ENCODE assay signal across 8 mouse cellular contexts in the genomic region with DNA sequence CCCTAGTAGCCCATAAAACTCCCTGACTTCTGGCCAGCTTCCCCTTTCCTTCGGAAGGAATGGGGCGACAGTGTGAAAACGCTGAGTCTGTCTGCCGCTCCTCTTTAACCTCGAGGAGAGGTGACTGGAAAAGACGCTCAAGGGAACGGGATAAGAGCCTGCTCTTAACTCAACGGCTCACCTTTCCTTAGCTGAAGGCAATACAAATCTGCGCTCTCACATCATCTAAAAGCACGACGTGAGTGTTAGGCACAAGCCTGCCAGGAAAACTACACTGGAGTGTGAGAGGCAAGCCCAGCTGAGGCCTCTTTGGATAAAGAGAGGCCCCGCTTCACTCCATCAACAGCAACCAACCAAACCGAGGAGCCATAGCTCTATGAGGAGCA. TPM values are rescaled to one million over a fixed set of nuclear protein-coding genes. Genes with fewer than 3 reads are reported as not detected.
DNase-seq lines count a peak whose midpoint lies in the region; ATAC-seq lines count a peak whose summit lies in the region.

A gene (minus strand): TSS at position 315 of the 386 bp plus-strand sequence.

- H3K4me3 ChIP-seq in megakaryocyte, embryonic 14.5 days (replicated peaks) = peak within 1 kb of the TSS; percentile 90
- peak within 1 kb of the TSS; percentile 62 for H3K4me3 ChIP-seq in intestine, embryonic 16.5 days (ENCODE audit: low read length)
- peak within 1 kb of the TSS; percentile 52 for H3K4me3 ChIP-seq in neural tube, embryonic 15.5 days (replicated peaks)

- peak within 1 kb of the TSS; percentile 62 for H3K27ac ChIP-seq in intestine, embryonic 16.5 days (ENCODE audit: low read length)
- H3K27ac ChIP-seq in neural tube, embryonic 15.5 days (replicated peaks) = no peak within 1 kb of the TSS; the same call in 1 of the 2 replicates

- no peak for ATAC-seq in megakaryocyte, adult 5-6 weeks (ENCODE audit: poor library complexity, severe bottlenecking)
- ATAC-seq in intestine, embryonic 16.5 days = no peak; the same call in none of the 2 replicates
- peak; percentile 46; the same call in 1 of the 2 replicates for ATAC-seq in neural tube, embryonic 15.5 days (ENCODE audit: low FRiP score)

- peaks cover 65% of the 10 kb centered on the region for H3K27me3 ChIP-seq in megakaryocyte, embryonic 14.5 days (replicated peaks)
- H3K27me3 ChIP-seq in intestine, embryonic 16.5 days (replicated peaks; ENCODE audit: control insufficient read depth, insufficient read depth, low read length) = 0 out of 2 replicates have a peak, but pooled peaks cover 2% of the 10 kb centered on the region
- H3K27me3 ChIP-seq in neural tube, embryonic 15.5 days (replicated peaks) = peaks cover 27% of the 10 kb centered on the region

- H3K9ac ChIP-seq in intestine, embryonic 16.5 days (ENCODE audit: low read depth, low read length) = peak within 1 kb of the TSS; percentile 82
- H3K9ac ChIP-seq in neural tube, embryonic 15.5 days (replicated peaks) = peak within 1 kb of the TSS; percentile 59

- peaks cover 43% of the 10 kb centered on the region for H3K4me1 ChIP-seq in megakaryocyte, embryonic 14.5 days
- peaks cover 7% of the 10 kb centered on the region; the same call in 1 of the 2 replicates for H3K4me1 ChIP-seq in intestine, embryonic 16.5 days (ENCODE audit: control insufficient read depth, insufficient read depth, low read length)
- peaks cover 18% of the 10 kb centered on the region for H3K4me1 ChIP-seq in neural tube, embryonic 15.5 days

- H3K4me2 ChIP-seq in intestine, embryonic 16.5 days (ENCODE audit: low read depth, low read length) = peak within 1 kb of the TSS; percentile 97
- peak within 1 kb of the TSS; percentile 100 for H3K4me2 ChIP-seq in neural tube, embryonic 15.5 days

- no peaks in the 10 kb centered on the region for H3K9me3 ChIP-seq in megakaryocyte, embryonic 14.5 days
- no peaks in the 10 kb centered on the region for H3K9me3 ChIP-seq in intestine, embryonic 16.5 days (ENCODE audit: control insufficient read depth, low read length)
- H3K9me3 ChIP-seq in neural tube, embryonic 15.5 days (replicated peaks) = no peaks in the 10 kb centered on the region

- DNase-seq in gastrocnemius, postnatal 10 days = peak; percentile 30
- DNase-seq in cerebellum, postnatal 14 days = no peak
- no peak for DNase-seq in left cerebral cortex, adult 11 months (ENCODE audit: low spot score)
- DNase-seq in kidney, postnatal 14 days = no peak

- no peaks in the 10 kb centered on the region for H3K36me3 ChIP-seq in megakaryocyte, embryonic 14.5 days (replicated peaks; ENCODE audit: low read length)
- H3K36me3 ChIP-seq in intestine, embryonic 16.5 days (ENCODE audit: control insufficient read depth, insufficient read depth, low read length) = no peaks in the 10 kb centered on the region
- H3K36me3 ChIP-seq in neural tube, embryonic 15.5 days = no peaks in the 10 kb centered on the region

- 8% methylated on average over 13 of the region's 13 CpGs for WGBS in intestine, embryonic 16.5 days
- 4% methylated on average over 13 of the region's 13 CpGs for WGBS in neural tube, embryonic 15.5 days

RNA-seq across cellular contexts. Expression of the gene that starts here (rescaled TPM):
- polyA plus RNA-seq in megakaryocyte, embryonic 14.5 days (2012; ENCODE audit: insufficient read depth, low replicate concordance) = not detected in 2 replicates
- total RNA-seq in megakaryocyte, adult 5-6 weeks (2015) = not detected in 2 replicates
- total RNA-seq in megakaryocyte, adult 5-6 weeks (2017) = not detected in 2 replicates
- 100 to 1,000 TPM; 362 to 386 TPM for total RNA-seq in gastrocnemius, postnatal 10 days (2021)
- 21.6 and 21.7 TPM in 2 replicates for polyA plus RNA-seq in intestine, embryonic 16.5 days (2015; fragmentation: Nextera tagmentation; extraction: Ambion mirVana)
- polyA plus RNA-seq in neural tube, embryonic 15.5 days (2015; fragmentation: Nextera tagmentation; extraction: Ambion mirVana) = 2.4 and 5.9 TPM in 2 replicates

Comparison
In these comparisons a context has a peak if more than half of its experiments do, and no peak if none do; other contexts are left out.
1. RNA of the gene that starts here (total RNA-seq): 362 to 386 TPM in gastrocnemius, postnatal 10 days; not detected in megakaryocyte, adult 5-6 weeks; every median in the first group is over 100 times any median in the second.
2. Peak in every context shown above with its lines, with median percentiles within 50 percentile points of each other: H3K4me3 ChIP-seq.